Mouse (Mus musculus) retina, embryonic 14.5 days (tissue): Measurements from ENCODE around the gene Fam193b.
A peak's percentile ranks its signal among the peaks of the same experiment; 100 is the strongest.
"Not testable (repeated sequence)": the region's sequence is repeated elsewhere in the genome, so short reads cannot be mapped to it uniquely, and the experiment has no call there.

Experiments used
- DNase-seq: peaks from one replicate; pipeline ENCODE4 v3.0.0-alpha.2; 2015; ENCODE audit warnings: low spot score

The Fam193b gene

DNA sequence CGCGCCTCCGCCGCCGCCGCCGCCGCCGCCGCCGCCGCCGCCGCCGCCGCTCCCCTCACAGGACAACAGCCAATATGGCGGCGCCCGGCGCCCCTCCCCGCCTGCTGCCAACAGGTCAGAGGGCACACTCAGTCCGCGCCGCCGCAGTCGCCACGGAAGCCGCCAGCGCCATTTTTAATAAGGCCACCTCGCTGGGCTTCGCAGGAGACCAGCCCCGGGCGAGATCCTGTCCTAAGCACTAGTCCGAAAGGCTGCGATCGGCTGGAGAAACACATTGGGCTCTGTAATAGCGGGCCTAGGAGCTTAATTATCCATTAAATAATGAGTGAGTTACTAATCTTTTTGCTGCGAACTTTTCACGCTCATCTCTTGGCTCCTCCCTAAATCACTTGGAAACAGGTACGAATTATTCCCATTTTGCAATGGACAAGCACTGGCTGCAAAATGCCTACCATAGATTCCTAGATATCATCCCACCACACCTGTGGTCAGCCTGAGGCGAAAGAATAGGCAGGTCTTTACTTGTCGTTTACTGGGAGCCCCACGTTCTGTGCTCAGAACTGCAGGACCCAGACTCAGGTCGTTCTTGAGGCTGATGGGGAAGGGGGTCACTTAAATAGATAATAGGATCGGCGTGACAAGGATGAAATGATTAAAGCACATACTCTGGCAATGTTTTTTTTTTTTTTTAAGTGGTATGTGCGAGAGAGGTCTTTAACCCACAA, at the start of gene Fam193b:
TSS of gene Fam193b (minus strand) at position 94 of the 725 bp plus-strand sequence.
- peak; percentile 98 for DNase-seq

DNA sequence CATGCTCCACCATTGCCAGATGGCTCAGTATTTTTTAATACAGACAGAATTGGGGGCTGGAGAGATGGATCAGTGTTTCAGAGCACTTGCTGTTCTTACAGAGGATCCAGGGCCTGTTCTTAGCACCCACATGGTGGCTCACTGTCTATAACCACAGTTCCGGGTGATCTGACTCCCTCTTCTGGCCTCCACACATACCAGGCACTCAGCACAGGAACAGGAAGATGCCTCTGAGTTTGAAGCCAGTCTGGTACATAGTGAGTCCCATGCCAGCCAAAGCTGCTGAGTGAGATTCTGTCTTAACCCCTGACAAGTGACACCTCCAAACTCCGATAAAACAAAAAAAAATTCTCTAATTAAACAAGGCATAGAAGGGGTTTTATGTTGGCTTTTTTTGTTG, 49.4 kb upstream of the Fam193b start:
- DNase-seq, result no peak

- no peak for DNase-seq
Measured at GRCm38 (mm10) chr13:55619328-55619727, 48.4 kb upstream of the Fam193b start.

DNA sequence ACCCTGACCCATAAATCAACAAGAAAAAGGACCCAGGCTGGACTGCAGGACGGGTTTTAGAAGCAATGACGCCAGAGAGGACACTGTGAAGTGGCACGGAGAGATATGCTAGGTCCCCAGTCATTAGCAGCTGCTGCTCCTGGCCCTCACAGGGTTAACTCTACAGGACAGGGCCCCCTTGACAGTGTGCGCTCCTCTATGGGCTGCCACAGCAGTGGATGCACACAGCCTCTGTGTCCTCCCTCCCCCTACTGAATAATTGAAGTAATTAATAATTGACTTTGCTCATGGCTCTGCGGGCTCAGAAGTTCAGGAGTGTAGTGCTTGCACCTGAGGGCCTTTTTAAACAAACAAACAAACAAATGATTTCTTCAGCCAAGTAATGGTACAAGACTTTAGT, 42.6 kb upstream of the Fam193b start:
- DNase-seq, result peak; percentile 24

- no peak for DNase-seq
Measured at GRCm38 (mm10) chr13:55611996-55612395, 41.1 kb upstream of the Fam193b start.

- DNase-seq, result no peak
Measured at GRCm38 (mm10) chr13:55607624-55608006, 36.7 kb upstream of the Fam193b start.

DNA sequence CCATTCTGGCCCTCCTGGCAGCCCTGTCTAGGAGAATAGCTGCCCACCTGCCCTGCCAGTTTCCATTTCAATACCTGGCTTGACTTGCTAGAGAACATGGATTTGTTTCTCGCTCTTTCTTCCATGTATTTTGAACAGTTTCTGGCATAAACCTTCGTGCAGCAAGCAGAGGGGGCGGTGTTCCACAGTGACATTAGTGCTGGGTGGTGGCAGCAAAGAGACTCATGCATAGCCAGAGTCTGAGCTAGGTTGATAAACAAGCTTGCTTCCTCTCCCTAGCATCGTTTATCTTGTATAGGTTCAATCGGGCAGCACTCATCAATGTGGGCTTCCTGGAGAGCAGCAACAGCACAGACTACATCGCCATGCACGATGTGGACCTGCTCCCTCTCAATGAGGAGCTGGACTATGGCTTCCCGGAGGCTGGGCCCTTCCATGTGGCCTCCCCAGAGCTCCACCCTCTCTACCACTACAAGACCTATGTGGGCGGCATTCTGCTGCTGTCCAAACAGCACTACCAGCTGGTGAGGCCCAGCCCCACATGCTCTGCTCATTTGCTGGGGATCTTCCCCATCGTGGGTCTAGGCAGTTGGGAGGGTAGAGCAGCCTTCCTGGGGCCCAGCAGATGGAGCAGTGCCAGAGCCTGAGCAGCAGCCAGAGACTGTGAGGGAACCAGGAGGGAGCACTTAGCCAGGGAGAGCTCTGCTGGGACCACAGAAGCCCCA, 36.1 kb upstream of the Fam193b start:
- DNase-seq, result no peak

- no peak for DNase-seq
Measured at GRCm38 (mm10) chr13:55604606-55605005, 33.7 kb upstream of the Fam193b start.

GRCm38 (mm10) chr13:55601611-55602010, 30.7 kb upstream of the Fam193b start:
- peak; percentile 96 for DNase-seq

DNA sequence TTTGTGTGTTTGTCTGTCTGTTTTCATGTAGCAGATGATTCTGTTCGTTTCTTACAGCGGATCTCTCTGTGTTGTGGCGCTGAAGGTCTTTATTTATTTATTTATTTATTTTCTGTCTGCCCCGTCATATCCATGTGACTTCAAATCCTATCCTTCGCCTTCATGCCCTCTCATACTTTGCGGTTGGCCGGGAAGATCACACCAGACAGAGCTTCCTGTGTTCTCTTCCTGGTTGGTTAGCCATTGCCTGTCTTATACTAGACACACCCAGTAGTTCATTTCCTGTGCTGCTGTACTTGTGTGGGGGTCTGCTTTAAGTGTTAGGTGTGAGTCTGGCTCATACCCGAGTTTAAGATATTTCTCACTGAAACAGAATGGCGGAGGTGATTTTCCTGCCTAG, 29.7 kb upstream of the Fam193b start:
- no peak for DNase-seq

DNA sequence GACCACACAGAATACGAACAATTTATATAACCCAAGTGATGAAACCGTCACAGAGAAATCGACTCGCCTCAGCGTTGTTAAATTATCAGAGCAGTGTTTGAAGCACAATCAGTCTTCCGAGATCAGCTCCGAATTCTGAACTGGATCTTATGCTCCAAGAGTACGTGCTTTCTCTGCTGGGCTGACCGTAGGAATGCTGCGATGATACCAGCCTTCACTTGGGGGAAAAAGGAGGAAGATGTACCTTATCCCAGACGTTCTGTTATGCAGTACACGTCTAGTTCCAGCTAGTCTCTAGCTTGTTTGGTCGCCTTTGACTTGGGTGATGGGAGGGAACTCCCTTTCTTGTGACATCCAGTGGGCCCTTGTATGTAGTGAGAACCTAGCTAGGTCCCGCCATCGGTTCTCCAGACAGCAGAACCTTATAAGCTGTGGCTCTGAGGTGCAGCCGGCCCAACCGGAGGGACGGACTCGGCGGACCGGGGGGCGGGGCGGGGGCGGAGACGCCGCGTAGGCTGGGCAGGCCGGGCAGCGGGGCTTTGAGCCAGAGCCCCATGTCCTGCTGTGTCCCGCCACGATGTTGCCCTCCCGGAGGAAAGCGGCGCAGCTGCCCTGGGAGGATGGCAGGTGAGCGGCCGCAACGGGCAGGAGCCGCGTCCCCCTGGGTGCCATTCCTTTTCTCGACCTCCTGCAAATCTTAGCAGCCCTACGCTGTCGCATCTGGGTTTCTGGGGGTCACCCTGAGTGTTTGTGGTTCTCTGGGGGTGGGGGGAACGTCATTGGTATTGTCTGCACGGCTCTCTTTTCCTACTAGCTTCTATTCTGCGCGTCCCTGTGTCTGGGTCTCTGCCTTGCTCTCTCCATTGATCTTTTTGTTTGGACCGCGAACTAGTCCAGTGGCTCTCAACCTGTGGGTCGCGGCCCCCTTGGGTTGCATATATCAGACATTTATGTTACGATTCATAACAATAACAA, 28.9 kb upstream of the Fam193b start, which contains the start of gene B4galt7:
TSS of gene B4galt7 (plus strand) at position 331 of the 975 bp plus-strand sequence.
- DNase-seq, result peak; percentile 79

- DNase-seq, result no peak
Measured at GRCm38 (mm10) chr13:55596802-55597201, 25.9 kb upstream of the Fam193b start.

DNA sequence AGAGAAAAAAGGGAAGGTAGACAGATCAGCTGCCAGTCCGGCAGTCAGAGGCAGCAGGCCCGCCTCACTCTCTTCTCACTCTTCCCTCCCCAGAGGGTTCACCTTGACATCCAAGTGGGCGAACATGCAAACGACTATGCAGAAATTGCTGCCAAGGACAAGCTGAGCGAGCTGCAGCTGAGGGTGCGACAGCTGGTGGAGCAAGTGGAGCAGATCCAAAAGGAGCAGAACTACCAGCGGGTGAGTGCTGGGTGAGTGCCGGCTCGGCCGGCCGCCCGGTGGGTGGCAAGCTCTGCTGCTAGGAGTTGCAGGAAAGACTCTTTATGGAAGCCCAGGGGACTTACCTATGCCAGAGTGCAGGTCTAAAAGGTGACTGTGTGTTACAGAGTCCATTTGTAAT, 24.5 kb upstream of the Fam193b start:
- no peak for DNase-seq

DNA sequence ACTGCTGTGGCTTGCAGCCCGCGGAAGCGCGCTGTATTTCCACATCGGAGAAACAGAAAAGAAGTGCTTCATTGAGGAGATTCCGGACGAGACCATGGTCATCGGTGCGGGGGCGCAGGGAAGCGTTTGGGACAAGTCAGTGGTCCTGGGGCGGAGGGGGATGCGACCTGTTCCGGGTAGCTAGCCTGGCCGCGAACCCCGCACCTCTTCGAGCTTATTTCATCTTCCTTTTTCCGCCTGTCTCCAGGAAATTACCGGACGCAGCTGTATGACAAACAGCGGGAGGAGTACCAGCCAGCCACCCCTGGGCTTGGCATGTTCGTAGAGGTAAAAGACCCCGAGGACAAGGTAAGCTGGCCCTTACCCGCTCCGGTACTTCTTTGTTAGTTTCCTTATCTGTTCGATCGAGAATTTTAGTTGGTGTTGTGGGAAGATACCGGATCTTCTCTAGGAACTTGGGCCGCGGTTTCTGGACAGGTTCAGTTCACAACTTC, 22.4 kb upstream of the Fam193b start:
- DNase-seq, result no peak

DNA sequence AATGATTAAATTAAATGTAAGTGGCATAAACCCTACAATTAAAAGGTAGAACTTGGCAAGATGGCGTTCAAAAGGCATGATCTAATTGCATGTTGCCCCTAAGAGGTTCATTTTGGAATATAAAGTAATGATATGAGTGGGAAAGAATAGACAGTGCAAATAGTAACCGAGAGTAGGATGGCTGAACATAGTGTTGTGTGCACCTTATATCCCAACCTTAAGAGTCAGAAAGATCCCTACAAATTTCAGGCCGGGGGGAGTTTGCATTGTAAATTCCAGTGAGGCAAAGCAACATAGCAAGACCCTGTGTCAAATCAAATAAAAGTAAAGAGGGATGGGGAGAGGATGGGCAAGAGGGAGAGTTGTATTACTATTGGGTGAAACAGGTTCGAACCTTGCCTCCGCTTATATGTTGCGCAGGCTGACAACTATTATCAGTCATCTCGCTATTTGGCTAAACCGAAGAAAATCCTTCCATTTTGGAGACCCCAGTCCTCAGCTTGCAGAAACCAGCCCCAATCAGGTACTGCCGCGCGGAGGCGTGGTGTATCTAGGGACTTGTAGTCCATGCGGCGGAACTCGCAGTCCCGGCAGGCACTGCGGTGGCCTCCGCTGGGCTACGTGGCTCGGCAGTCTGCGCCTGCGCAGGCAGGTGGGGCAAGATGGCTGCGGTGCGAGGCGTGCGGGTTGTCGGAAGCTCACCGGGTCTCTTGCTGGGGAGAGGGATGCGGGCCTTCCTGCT, 21.8 kb upstream of the Fam193b start:
- peak; percentile 97 for DNase-seq

- peak; percentile 13 for DNase-seq
Measured at GRCm38 (mm10) chr13:55591961-55592490, 21.1 kb upstream of the Fam193b start.

- DNase-seq, result no peak
Measured at GRCm38 (mm10) chr13:55578086-55578485, 7.2 kb upstream of the Fam193b start.

DNA sequence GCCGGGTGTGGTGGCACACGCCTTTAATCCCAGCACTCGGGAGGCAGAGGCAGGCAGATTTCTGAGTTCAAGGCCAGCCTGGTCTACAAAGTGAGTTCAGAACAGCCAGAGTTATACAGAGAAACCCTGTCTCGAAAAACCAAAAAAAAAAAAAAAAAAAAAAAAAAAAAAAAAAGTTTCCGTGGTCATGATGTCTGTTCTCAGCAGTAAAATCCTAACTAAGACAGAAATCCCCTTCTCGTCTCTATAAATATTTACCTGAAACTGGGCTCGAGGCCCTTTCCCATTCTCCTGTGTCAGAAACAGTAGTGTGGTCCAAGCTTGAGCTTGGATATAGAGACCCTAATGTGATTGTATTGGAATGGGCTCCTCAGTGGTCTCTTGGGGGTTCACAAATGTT, 6.0 kb upstream of the Fam193b start:
- not testable (repeated sequence) for DNase-seq

DNA sequence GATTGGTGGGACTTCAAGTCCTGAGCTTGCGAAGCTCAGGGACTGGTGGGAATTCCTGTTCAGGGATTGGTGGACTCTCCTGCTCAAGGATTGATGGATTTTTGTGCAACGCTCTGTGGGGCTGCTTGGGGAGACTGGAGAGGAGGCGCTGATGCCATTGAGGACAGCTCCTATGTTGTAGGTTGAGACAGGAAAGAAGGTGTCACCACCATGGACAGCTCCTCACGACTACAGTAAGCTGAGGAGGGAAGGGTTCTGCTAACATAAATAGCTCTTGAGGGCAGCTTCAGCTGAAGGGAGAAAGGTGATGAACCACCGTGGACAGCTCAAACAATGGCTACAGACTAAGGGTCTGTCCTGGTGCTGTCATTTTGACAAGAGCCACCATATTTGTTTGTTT, 5.0 kb upstream of the Fam193b start:
- DNase-seq, result no peak

DNA sequence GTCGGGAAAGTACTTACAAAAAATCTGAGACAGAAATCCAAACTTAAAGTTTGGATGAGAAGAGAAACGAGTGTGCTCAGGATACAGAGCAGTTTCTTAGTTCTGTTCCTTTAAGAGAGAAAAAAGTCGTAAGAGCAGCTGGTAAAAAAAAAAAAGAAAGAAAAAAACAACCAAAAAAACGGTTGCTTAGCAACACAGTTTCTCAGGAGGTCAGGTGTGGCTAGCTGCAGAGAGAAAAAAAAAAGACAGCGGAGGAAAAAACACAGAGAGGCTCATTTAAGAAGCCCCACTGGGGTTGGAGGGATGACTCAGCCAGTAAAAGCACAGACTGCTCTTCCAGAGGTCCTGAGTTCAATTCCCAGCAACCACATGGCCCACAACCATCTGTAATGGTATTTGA, 3.4 kb upstream of the Fam193b start:
- no peak for DNase-seq

- DNase-seq, result no peak
Measured at GRCm38 (mm10) chr13:55573432-55573831, 2.5 kb upstream of the Fam193b start, which contains the start of gene Tmed9. Gene Tmed9, plus strand, starts transcription at chr13:55573732.
